In genomic region chr7:92320181-92320580, GRCm38 (mm10) we compare ENCODE assay signal across 16 mouse cellular contexts.
DNase-seq lines count a peak whose midpoint lies in the region.
"Had no signal": no experiment of that assay in that cellular context is flagged by ENCODE, and none has a peak within 500 bp of the region (broad histone marks: within the 10 kb centered on the region; RNA-seq: fewer than 3 reads in every experiment).

No protein-coding gene starts in this region.

- intact Hi-C loops in left cerebral cortex, postnatal 4 days (cut with DNase I): loop anchor here (10.0 kb wide), 1 partner anchor 215 kb away; no protein-coding TSS in a partner anchor
- intact Hi-C loops in left cerebral cortex, postnatal 14 days (cut with DNase I): loop anchor here (10.0 kb wide), 1 partner anchor 235 kb away; no protein-coding TSS in a partner anchor

- peak; percentile 15 for DNase-seq in left cerebral cortex, postnatal 4 days
- DNase-seq in left cerebral cortex, postnatal 14 days (ENCODE audit: low spot score in 2 of 2): no peak
- DNase-seq in cerebellum, adult 8-10 months: peak; percentile 47
- peak; percentile 57 to 76 for DNase-seq in cerebellum, postnatal 14 days
- peak; percentile 65 for DNase-seq in gonadal fat pad, adult 2 months (ENCODE audit: low read depth)
- no peak for DNase-seq in B cell, adult 2 months
- DNase-seq in spleen, postnatal 4 days (ENCODE audit: low spot score in 2 of 2): no peak
- DNase-seq in layer of hippocampus, postnatal 10 days (ENCODE audit: low spot score in 2 of 2): no peak
- DNase-seq: adrenal gland, adult 2 months; adrenal gland, postnatal 25 days; embryo, embryonic 11 days; forebrain, postnatal 0 days; gastrocnemius, postnatal 36 days; heart, adult 18-20 months; heart, postnatal 10 days; kidney, adult 18-20 months had no signal

Comparison
In these comparisons a context has a peak if more than half of its experiments do, and no peak if none do; other contexts are left out.
1. DNase-seq: peak in left cerebral cortex, postnatal 4 days (single experiment), cerebellum, adult 8-10 months (single experiment), cerebellum, postnatal 14 days (2 of 2) and gonadal fat pad, adult 2 months (single experiment); none in left cerebral cortex, postnatal 14 days (0 of 2), B cell, adult 2 months (0 of 2), spleen, postnatal 4 days (0 of 2) and layer of hippocampus, postnatal 10 days (0 of 2).